Mouse (Mus musculus) stomach, embryonic 16.5 days (tissue): Measurements from ENCODE around the gene Lin52. TPM values are rescaled to one million over a fixed set of nuclear protein-coding genes. Genes with fewer than 3 reads are reported as not detected.

Experiments
- ATAC-seq: fragments of 200-750 bp; cut with Nextera tagmentation; 2 replicates; pipeline ENCODE4 v1.8.0; 2017; ENCODE audit warnings: moderate number of reproducible peaks, moderate TSS enrichment; ENCODE audit not compliant: insufficient read depth, low FRiP score
- H3K27ac ChIP-seq: fragments of 300-500 bp; sonication (generic); 2 replicates; pipeline ENCODE4 v1.5.1; 2014; ENCODE audit warnings: low read length
- H3K27me3 ChIP-seq: fragments of 300-500 bp; sonication (generic); 2 replicates; pipeline ENCODE4 v1.6.1; 2014; ENCODE audit warnings: low read length, control low read depth, mixed read lengths; ENCODE audit not compliant: control insufficient read depth, insufficient read depth
- H3K36me3 ChIP-seq: fragments of 300-500 bp; sonication (generic); 2 replicates; pipeline ENCODE4 v1.6.1; 2014; ENCODE audit warnings: low read length; ENCODE audit not compliant: control insufficient read depth, insufficient read depth
- H3K4me1 ChIP-seq: fragments of 300-500 bp; sonication (generic); 2 replicates; pipeline ENCODE4 v1.6.1; 2014; ENCODE audit warnings: low read length, control low read depth, mixed read lengths; ENCODE audit not compliant: control insufficient read depth, insufficient read depth
- H3K4me2 ChIP-seq: fragments of 300-500 bp; sonication (generic); 2 replicates; pipeline ENCODE4 v1.6.1; 2014; ENCODE audit warnings: low read depth, low read length, mixed read lengths
- H3K4me3 ChIP-seq: fragments of 300-500 bp; sonication (generic); replicated peaks from 2 replicates; pipeline ENCODE4 v1.5.1; 2014; ENCODE audit warnings: mild to moderate bottlenecking, low read length
- H3K9ac ChIP-seq: fragments of 300-500 bp; sonication (generic); 2 replicates; pipeline ENCODE4 v1.6.1; 2014; ENCODE audit warnings: low read length
- H3K9me3 ChIP-seq: fragments of 300-500 bp; sonication (generic); replicated peaks from 2 replicates; pipeline ENCODE4 v1.6.1; 2016; ENCODE audit warnings: low read length, control low read depth; ENCODE audit not compliant: control insufficient read depth
- WGBS: fragments of 180-500 bp; shearing (Covaris S2); extraction: QIAGEN DNeasy Blood & Tissue Kit; methylation state at CpG from one replicate; pipeline ENCODE4 v1.1.7; 2014; 5-methylcytosine and 5-hydroxymethylcytosine counted together
- polyA plus RNA-seq: library from polyadenylated mRNA; unstranded; fragments of >200 nt; fragmentation: Nextera tagmentation; extraction: Ambion mirVana; gene quantifications from 2 replicates; pipeline ENCODE4 v1.2.1, GENCODE M21; 2015

Gene Lin52
- 16.3 and 16.9 TPM in 2 replicates for polyA plus RNA-seq

DNA sequence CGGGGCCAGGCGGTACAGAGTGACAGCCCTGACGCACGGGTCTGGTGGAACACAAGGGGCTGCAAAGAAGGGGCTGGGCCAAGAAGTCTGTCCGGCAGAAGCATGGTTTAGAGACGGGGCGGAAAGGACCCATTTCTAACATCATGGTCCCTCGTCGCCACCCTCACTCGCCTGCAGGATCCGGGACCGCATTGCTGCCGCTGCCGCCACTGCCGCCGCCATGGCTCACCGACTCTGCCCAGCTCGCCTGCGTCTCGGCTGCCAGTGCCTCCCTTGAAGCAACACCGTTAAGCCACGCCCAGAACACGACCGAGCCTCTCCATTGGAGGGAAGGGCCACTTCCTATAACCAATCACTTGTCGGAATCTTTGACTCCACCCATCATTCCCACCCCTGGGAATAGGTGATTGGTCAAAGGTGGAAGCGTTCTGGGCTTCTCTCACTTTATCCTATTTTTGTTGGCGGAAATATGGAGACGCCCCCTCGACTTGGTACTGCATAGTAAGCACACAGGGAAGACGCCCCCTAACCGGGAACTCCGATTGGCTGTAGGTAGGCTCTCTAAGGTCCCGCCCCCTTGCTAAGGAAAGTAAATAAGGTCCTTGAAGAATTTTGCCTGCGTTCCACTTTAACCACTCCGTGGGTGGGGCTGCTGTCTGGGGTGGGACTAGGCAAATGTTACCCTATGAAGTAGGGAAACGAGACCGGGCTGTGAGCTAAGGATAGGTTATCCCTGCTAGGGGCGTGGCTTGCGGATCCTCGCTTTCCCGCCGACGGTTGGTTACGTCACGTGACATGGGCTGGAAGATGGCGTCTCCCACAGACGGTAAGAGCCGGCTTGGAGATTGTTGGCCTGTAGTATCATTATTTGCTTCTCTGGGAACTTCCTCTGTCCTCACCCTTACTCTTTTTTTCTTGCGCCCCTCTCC is at the start of gene Lin52, which contains the start of gene Aldh6a1:
TSS of gene Lin52 (plus strand) at position 705 of the 929 bp plus-strand sequence.
TSS of gene Aldh6a1 (minus strand) at position 287 of the 929 bp plus-strand sequence.
- ATAC-seq, result peak; percentile 98
- Histone ChIP-seq H3K36me3 (no peaks in the 10 kb centered on the region), H3K4me2 (peak within 1 kb of the TSS; percentile 86), H3K27ac (peak within 1 kb of the TSS; percentile 65), H3K4me1 (peaks cover 6% of the 10 kb centered on the region), H3K9me3 (no peaks in the 10 kb centered on the region), H3K27me3 (no peaks in the 10 kb centered on the region), H3K4me3 (peak within 1 kb of the TSS; percentile 66), H3K9ac (peak within 1 kb of the TSS; percentile 74)
- under 1% methylated on average over 49 of the region's 49 CpGs for WGBS

DNA sequence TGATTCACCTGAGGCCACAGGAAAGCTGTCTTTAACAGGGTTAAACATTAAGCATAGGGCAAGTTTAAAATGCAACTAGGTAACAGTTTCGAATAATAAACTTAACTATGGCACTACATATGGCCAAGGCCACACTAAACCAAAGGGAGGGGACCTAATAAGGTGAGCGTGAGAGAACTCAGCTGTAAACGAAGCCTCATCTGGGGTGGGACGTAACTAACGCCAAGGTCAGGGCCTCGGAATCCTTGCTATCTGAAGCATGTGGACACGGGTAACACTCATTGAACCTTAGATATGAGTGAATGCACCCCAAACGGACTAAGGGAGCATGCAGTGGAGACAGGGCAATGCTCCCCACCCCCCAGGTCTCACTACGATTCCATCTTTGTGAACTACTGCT is 48.3 kb upstream of the Lin52 start:
- WGBS, result 64% methylated on average over 9 of the region's 9 CpGs
- H3K4me3 ChIP-seq, result no peak overlapping the region
- H3K4me1 ChIP-seq, result peaks cover 11% of the 10 kb centered on the region; the same call in 1 of the 2 replicates
- H3K27ac ChIP-seq, result no peak overlapping the region
- H3K4me2 ChIP-seq, result no peak overlapping the region
- no peaks in the 10 kb centered on the region for H3K27me3 ChIP-seq
- no peaks in the 10 kb centered on the region for H3K9me3 ChIP-seq
- H3K9ac ChIP-seq, result no peak overlapping the region
- H3K36me3 ChIP-seq, result no peaks in the 10 kb centered on the region
- ATAC-seq, result no peak

DNA sequence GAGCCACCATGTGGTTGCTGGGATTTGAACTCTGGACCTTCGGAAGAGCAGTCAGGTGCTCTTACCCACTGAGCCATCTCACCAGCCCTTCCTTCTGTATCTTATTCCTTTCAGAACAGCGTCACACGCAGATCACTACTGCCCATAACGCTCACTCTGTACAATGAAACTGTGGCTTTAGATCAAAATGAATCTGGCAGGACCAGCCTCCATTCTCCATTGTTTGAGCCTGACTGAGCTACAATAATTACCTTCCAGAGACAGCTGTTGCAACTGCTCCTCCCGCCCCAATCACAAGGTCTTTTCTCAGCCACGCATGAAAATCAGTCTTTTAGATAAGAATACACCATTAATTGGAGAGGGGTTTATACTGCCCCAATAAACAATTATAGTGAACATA is 46.7 kb upstream of the Lin52 start:
- Histone ChIP-seq H3K27me3 (no peaks in the 10 kb centered on the region), H3K27ac (no peak overlapping the region), H3K4me1 (peaks cover 8% of the 10 kb centered on the region; the same call in 1 of the 2 replicates), H3K9ac (no peak overlapping the region), H3K4me2 (no peak overlapping the region), H3K4me3 (no peak overlapping the region), H3K36me3 (no peaks in the 10 kb centered on the region), H3K9me3 (no peaks in the 10 kb centered on the region)
- WGBS, result 87% methylated on average over 6 of the region's 6 CpGs
- no peak for ATAC-seq

DNA sequence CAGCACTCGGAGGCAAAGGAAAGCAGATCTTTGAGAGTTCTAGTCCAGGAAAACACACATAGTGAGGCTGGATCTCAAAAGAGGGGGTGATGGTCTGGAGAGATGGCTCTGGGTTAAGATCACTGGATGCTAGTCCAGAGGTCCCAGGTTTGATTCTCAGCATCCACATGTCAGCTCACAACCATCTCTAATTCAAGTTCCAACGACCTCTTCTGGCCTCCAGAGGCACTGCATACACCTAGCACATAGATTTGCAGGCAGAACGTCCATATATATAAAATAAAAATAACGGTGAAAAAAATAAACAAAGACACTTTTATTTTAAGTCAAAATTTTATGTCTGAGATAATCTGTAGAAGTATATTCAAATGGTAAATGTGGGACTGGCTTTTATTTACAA is 44.0 kb upstream of the Lin52 start:
- WGBS, result 54% methylated on average over 4 of the region's 4 CpGs
- H3K27me3 ChIP-seq, result no peaks in the 10 kb centered on the region
- H3K9ac ChIP-seq, result no peak overlapping the region
- no peak for ATAC-seq
- H3K4me3 ChIP-seq, result no peak overlapping the region
- no peak overlapping the region for H3K4me2 ChIP-seq
- H3K36me3 ChIP-seq, result no peaks in the 10 kb centered on the region
- no peak overlapping the region for H3K27ac ChIP-seq
- H3K4me1 ChIP-seq, result peaks cover 2% of the 10 kb centered on the region; the same call in 1 of the 2 replicates
- no peaks in the 10 kb centered on the region for H3K9me3 ChIP-seq

DNA sequence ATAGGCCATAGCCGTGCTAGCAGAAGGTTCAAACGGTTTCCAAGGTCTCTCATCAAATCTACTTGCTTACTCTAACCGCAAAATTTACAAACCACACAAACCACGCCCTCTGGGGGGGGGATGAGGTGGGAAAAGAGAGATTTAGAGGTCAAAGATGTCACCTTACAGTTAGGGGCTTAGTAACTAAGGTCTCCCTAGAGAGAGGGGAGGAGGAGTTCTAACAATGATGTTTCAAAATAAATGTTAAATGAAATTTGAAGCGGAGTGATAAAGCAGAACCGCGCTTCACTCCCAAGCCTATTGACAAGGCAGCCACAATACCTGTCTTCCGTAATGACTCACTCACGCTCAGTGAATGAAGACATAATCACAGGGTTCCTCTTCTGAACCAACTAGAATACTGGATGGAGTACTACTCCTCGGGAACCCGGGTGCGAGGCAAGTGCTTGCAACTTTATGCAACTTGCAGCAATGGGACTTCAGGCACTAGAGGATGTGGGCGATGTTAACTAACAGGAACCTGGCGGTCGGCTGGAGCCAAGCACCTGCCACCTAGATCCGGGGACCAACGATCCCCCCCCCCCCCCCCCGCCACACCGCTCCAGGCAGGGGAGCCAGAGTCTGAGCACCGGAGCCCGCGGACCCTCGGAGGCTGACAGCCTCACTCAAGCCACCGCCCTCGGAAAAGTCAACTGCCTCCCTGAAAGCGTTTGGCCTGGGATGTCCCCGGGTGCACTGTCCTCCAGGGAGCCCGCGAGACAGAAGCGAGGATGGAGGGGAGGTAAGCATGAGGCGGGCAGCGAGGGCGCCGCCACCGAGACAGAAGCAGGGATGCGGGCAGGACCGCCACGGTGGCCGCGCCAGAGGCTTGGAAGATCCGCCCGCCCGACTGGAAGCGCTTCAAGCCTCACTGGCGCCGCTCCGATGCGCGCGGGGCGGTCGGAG is 43.1 kb upstream of the Lin52 start:
- WGBS, result 1% methylated on average over 50 of the region's 52 CpGs
- Histone ChIP-seq H3K4me2 (peak overlapping the region; percentile 85), H3K4me3 (peak overlapping the region; percentile 88), H3K9ac (peak overlapping the region; percentile 89), H3K36me3 (no peaks in the 10 kb centered on the region), H3K27ac (peak overlapping the region; percentile 80), H3K27me3 (no peaks in the 10 kb centered on the region), H3K9me3 (no peaks in the 10 kb centered on the region), H3K4me1 (peaks cover 2% of the 10 kb centered on the region; the same call in 1 of the 2 replicates)
- ATAC-seq, result peak; percentile 57; the same call in 1 of the 2 replicates

DNA sequence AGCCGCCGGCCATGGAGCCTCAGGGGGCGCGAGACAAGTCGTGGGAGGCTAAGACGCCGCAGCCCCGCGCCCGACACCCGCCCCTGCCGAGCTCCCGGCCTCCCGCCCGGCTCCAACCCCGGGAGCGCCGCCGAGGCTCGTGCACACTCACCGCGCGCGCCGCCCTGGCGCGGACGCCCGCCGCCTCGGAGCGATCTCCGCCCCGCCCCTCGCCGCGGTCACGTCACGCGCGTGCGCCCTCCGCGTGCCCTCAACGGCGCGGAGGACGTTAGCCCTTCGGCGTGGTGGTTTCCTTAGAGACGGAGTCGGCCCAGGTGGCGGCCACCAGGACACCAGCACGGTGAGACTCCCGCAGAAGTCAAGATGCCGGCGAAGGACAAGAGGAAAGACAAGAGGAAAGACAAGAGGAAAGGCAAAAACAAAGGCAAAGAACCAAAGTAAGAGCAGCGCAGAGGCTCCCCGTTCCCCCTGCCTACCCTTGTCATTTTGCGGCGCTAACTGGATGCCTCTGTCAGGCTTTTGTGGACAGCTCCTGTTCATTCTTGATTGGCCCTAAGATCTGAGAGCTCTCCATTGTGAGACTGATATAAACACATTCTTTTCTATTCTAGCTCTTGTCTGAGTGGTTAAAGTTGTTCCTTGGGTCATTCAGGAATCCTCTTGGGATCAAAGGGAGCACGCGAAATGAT is 42.3 kb upstream of the Lin52 start, which contains the start of the genes Entpd5 and Bbof1:
TSS of gene Entpd5 (minus strand) at position 211 of the 689 bp plus-strand sequence.
TSS of gene Bbof1 (plus strand) at position 253 of the 689 bp plus-strand sequence.
- ATAC-seq, result peak; percentile 95
- WGBS, result 1% methylated on average over 62 of the region's 63 CpGs
- Histone ChIP-seq H3K9ac (peak within 1 kb of the TSS; percentile 89), H3K4me3 (peak within 1 kb of the TSS; percentile 88), H3K4me2 (peak within 1 kb of the TSS; percentile 85), H3K27me3 (no peaks in the 10 kb centered on the region), H3K27ac (peak within 1 kb of the TSS; percentile 80), H3K9me3 (no peaks in the 10 kb centered on the region), H3K36me3 (no peaks in the 10 kb centered on the region), H3K4me1 (peaks cover 2% of the 10 kb centered on the region; the same call in 1 of the 2 replicates)

DNA sequence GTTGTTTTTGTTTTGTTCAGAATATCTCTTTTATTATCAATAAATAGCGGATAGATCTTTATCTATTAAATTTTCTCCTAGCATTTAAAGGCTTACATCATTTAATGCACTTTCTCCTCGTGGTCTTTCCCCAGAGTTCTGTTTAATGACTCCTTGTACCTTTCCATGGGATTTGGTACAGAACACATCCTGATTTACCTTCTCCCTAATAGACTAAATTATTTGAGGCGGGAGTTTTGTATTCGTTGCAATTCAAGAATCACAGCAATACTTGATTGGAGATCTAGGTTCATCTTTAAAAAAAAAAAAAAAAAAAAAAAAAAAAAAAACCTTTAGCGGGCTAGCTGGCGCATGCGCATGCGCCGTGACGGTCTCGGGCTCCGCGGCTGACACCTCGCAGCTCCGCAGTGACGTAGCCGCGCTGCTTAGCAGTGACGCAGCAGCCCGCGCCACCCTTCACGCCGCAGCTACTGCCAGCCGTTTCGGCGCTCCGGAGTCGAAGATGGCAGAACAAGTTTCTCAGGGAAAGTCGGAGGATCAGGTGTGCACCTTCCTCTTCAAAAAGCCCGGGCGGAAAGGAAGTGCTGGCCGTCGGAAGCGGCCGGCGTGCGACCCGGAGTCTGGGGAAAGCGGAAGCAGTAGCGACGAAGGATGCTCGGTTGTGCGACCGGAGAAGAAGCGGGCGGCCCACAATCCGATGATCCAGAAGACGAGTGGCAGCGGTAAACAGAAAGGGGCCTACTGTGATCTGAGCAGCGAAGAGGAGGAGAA is 34.2 kb upstream of the Lin52 start, which contains the start of gene Rnf113a2:
TSS of gene Rnf113a2 (plus strand) at position 363 of the 771 bp plus-strand sequence.
- 0 out of 2 replicates have a peak, but pooled peaks cover 3% of the 10 kb centered on the region for H3K4me1 ChIP-seq
- peak within 1 kb of the TSS; percentile 90 for H3K4me2 ChIP-seq
- H3K27me3 ChIP-seq, result no peaks in the 10 kb centered on the region
- H3K36me3 ChIP-seq, result no peaks in the 10 kb centered on the region
- ATAC-seq, result peak; percentile 90
- WGBS, result 3% methylated on average over 50 of the region's 50 CpGs
- H3K9ac ChIP-seq, result peak within 1 kb of the TSS; percentile 84
- no peaks in the 10 kb centered on the region for H3K9me3 ChIP-seq
- H3K27ac ChIP-seq, result peak within 1 kb of the TSS; percentile 44; the same call in 1 of the 2 replicates
- H3K4me3 ChIP-seq, result peak within 1 kb of the TSS; percentile 68
